Mouse (Mus musculus): Measurements from ENCODE around the gene Cxcl10. TPM values are rescaled to one million over a fixed set of nuclear protein-coding genes. Genes with fewer than 3 reads are reported as not detected.
A peak's percentile ranks its signal among the peaks of the same experiment; 100 is the strongest.

The Cxcl10 gene
- 0.28 and 0.31 TPM in 2 replicates for polyA plus RNA-seq (2015; fragmentation: Nextera tagmentation; extraction: Ambion mirVana)

DNA sequence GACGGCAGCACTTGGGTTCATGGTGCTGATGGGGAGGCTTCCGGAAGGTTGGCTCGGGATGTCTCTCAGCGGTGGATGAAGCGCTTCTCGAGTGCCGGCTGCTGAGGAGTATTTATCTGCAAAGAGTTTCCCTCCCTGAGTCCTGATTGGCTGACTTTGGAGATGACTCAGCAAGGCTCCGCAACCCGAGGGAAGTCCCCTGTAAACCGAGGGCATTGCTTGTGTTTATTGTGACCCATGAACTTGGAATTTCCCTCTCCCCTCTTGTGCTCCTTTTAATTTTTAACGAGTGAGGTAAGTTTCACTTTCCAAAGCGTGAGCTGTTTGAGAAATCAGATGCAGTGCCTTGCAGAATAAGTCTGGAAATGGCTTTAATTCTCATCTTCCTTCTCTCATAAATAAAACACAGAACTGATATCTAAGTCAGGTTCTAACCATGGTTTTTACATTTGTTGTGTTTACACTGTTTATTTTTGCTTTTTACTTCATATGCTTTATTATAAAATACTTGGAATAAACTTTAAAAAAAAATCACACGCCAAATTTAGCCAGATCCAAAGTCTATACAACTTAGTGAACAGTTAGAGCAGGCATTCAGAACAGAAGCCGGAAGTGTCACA lies at the start of gene Cxcl10:
Cxcl10 (minus strand) TSS at position 96 of the 620 bp plus-strand sequence.
- no peak for ATAC-seq
- WGBS = 29% methylated on average over 14 of the region's 14 CpGs

DNA sequence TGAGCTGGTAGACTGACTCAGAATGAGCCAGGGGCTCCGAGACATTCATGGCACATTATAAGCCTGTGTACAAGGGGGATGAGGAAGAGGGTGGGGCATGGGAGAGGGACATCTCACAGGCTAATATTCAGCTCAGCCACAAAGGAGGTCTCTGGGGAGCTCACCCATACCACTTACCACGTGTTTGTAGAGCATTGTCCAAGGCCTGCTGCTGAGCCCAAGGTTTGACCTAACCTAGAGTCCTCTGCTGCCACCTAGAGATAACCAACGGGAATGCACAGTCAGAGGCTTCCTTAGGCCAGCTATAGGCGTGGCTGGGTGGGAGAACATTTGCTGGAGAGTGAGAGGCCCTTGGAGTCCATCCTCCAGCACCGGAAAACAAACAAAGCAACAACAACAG lies 49.5 kb upstream of the Cxcl10 start:
- peak; percentile 85 for ATAC-seq
- Histone ChIP-seq H3K27ac (no peak overlapping the region), H3K4me2 (replicated peaks) (no peak overlapping the region), H3K36me3 (no peaks in the 10 kb centered on the region), H3K9me3 (no peaks in the 10 kb centered on the region), H3K9ac (replicated peaks) (no peak overlapping the region), H3K27me3 (peaks cover 10% of the 10 kb centered on the region), H3K4me1 (replicated peaks) (no peaks in the 10 kb centered on the region), H3K4me3 (replicated peaks) (no peak overlapping the region)
- 25% methylated on average over 5 of the region's 5 CpGs for WGBS

More for the DNA sequence above, at the start of gene Cxcl10:
- Histone ChIP-seq H3K36me3 (no peaks in the 10 kb centered on the region), H3K27me3 (peaks cover 9% of the 10 kb centered on the region; the same call in 1 of the 2 replicates), H3K4me2 (replicated peaks) (peak within 1 kb of the TSS; percentile 47), H3K4me1 (replicated peaks) (peaks cover 5% of the 10 kb centered on the region), H3K9ac (replicated peaks) (peak within 1 kb of the TSS; percentile 25; the same call in 1 of the 2 replicates), H3K27ac (no peak within 1 kb of the TSS), H3K9me3 (no peaks in the 10 kb centered on the region), H3K4me3 (replicated peaks) (peak within 1 kb of the TSS; percentile 12)

DNA sequence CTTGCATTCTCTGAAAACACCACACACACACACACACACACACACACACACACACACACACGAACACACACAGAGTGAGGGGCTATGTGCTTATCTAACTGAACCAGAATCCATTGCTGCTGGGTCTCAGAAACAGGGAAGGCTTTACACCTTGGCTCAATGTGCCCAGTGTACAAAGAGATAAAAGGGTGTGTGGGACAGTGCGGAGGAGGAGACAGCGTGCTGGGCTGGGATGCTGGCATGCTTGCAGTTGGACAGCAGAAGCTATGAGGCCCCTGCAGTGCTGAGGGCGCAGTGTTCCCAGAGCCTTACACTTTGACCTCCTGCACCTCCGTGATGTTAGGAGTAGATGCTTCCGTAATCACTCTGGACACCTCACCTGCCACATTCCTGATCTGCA lies 47.8 kb upstream of the Cxcl10 start:
- no peak for ATAC-seq
- Histone ChIP-seq H3K36me3 (no peaks in the 10 kb centered on the region), H3K27me3 (peaks cover 27% of the 10 kb centered on the region), H3K27ac (no peak overlapping the region), H3K4me2 (replicated peaks) (no peak overlapping the region), H3K4me1 (replicated peaks) (no peaks in the 10 kb centered on the region), H3K9me3 (no peaks in the 10 kb centered on the region), H3K4me3 (replicated peaks) (no peak overlapping the region), H3K9ac (replicated peaks) (no peak overlapping the region)
- WGBS = 83% methylated on average over 6 of the region's 6 CpGs

GRCm38 (mm10) chr5:92395764-92396163 lies 47.1 kb upstream of the Cxcl10 start:
- no peak for ATAC-seq
- WGBS = 85% methylated on average over 3 of the region's 3 CpGs
- no peaks in the 10 kb centered on the region for H3K4me1 ChIP-seq (replicated peaks)

DNA sequence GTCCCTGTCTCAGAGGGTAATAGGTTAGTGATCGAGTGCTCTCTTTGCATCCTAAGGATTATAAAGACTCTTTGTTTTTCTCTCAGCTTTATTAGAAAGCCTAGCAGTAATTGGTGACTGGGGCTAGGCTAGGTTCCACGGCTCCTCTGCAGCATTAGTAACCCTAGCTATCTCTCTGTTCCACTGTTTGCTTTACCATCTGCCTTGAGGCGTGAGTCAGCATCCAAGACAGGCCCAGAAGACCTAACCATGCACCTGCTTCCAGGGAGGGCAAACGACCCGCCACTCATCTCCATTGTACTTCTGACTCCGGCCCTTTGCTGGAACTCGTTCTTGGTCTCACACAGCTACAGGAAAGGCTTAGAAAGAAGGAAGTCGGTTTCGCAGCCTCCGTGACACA lies 45.2 kb upstream of the Cxcl10 start:
- no peak overlapping the region for H3K4me3 ChIP-seq (replicated peaks)
- 75% methylated on average over 10 of the region's 10 CpGs for WGBS
- H3K4me1 ChIP-seq (replicated peaks) = no peaks in the 10 kb centered on the region
- H3K9me3 ChIP-seq = no peaks in the 10 kb centered on the region
- ATAC-seq = no peak
- no peak overlapping the region for H3K27ac ChIP-seq
- no peak overlapping the region for H3K4me2 ChIP-seq (replicated peaks)
- peaks cover 40% of the 10 kb centered on the region for H3K27me3 ChIP-seq
- H3K9ac ChIP-seq (replicated peaks) = no peak overlapping the region
- no peaks in the 10 kb centered on the region for H3K36me3 ChIP-seq

More at GRCm38 (mm10) chr5:92395764-92396163, 47.1 kb upstream of the Cxcl10 start:
- Histone ChIP-seq H3K4me2 (replicated peaks) (no peak overlapping the region), H3K9ac (replicated peaks) (no peak overlapping the region), H3K9me3 (no peaks in the 10 kb centered on the region), H3K36me3 (no peaks in the 10 kb centered on the region), H3K27me3 (peaks cover 34% of the 10 kb centered on the region), H3K27ac (no peak overlapping the region), H3K4me3 (replicated peaks) (no peak overlapping the region)

- H3K27me3 ChIP-seq = peaks cover 40% of the 10 kb centered on the region
- H3K27ac ChIP-seq = no peak overlapping the region
- H3K4me1 ChIP-seq (replicated peaks) = no peaks in the 10 kb centered on the region
- H3K4me2 ChIP-seq (replicated peaks) = peak overlapping the region; percentile 41
- H3K36me3 ChIP-seq = no peaks in the 10 kb centered on the region
- peak overlapping the region; percentile 10 for H3K4me3 ChIP-seq (replicated peaks)
- no peak overlapping the region for H3K9ac ChIP-seq (replicated peaks)
- H3K9me3 ChIP-seq = no peaks in the 10 kb centered on the region
- 45% methylated on average over 18 of the region's 18 CpGs for WGBS
- no peak for ATAC-seq
These were observed 43.9 kb upstream of the Cxcl10 start for GRCm38 (mm10) chr5:92392542-92392941.

DNA sequence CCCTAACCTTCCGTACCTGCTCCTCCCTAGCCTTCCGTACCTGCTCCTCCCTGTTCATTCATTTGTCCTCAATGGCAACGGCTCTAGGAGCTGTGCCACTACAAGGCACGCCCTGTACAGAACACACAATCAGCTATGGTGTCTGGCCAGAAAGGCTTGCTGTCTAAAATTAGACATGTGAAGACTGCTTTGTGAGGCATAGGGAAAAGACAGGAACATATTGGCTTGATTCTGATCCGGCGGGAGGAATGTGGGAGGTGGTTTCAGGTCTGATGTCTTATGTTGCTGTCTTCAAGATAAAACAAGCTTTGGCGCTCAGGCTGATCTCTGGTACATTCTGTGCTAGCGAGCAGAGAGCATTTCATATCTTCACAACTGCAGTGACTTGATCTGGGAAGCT lies 41.9 kb upstream of the Cxcl10 start:
- Histone ChIP-seq H3K9ac (replicated peaks) (no peak overlapping the region), H3K27me3 (peaks cover 40% of the 10 kb centered on the region), H3K4me2 (replicated peaks) (no peak overlapping the region), H3K36me3 (no peaks in the 10 kb centered on the region), H3K4me1 (replicated peaks) (no peaks in the 10 kb centered on the region), H3K9me3 (no peaks in the 10 kb centered on the region), H3K4me3 (replicated peaks) (no peak overlapping the region), H3K27ac (no peak overlapping the region)
- WGBS = 84% methylated on average over 8 of the region's 8 CpGs
- no peak for ATAC-seq

DNA sequence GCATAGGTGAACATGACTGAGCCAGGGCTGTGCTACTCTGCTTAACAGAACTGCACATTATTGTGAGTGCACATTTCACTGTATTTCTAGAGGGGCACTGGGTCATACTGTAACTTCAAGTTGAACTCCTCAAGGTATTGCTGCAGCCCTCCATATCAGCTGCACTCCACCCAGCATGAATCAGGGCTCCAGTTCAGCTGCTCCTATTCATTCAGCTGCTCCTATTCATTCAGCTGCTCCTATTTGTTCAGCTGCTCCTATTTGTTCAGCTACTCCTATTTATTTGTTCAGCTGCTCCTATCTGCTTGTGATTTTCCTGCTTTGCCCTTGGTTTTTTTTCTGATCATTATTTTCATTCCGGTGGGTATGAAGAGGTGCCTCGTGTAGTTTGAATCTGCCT lies 41.3 kb upstream of the Cxcl10 start:
- H3K27me3 ChIP-seq = peaks cover 40% of the 10 kb centered on the region
- no peak overlapping the region for H3K4me2 ChIP-seq (replicated peaks)
- no peaks in the 10 kb centered on the region for H3K36me3 ChIP-seq
- ATAC-seq = no peak
- no peak overlapping the region for H3K9ac ChIP-seq (replicated peaks)
- H3K9me3 ChIP-seq = no peaks in the 10 kb centered on the region
- H3K4me1 ChIP-seq (replicated peaks) = no peaks in the 10 kb centered on the region
- no peak overlapping the region for H3K4me3 ChIP-seq (replicated peaks)
- 69% methylated on average over 2 of the region's 2 CpGs for WGBS
- no peak overlapping the region for H3K27ac ChIP-seq

- Histone ChIP-seq H3K9ac (replicated peaks) (no peak overlapping the region), H3K4me1 (replicated peaks) (no peaks in the 10 kb centered on the region), H3K27me3 (peaks cover 23% of the 10 kb centered on the region), H3K36me3 (no peaks in the 10 kb centered on the region), H3K4me2 (replicated peaks) (no peak overlapping the region), H3K4me3 (replicated peaks) (no peak overlapping the region), H3K9me3 (no peaks in the 10 kb centered on the region), H3K27ac (no peak overlapping the region)
- WGBS = 76% methylated on average over 11 of the region's 11 CpGs
- no peak for ATAC-seq
These were observed 38.7 kb upstream of the Cxcl10 start for GRCm38 (mm10) chr5:92387433-92387832.

DNA sequence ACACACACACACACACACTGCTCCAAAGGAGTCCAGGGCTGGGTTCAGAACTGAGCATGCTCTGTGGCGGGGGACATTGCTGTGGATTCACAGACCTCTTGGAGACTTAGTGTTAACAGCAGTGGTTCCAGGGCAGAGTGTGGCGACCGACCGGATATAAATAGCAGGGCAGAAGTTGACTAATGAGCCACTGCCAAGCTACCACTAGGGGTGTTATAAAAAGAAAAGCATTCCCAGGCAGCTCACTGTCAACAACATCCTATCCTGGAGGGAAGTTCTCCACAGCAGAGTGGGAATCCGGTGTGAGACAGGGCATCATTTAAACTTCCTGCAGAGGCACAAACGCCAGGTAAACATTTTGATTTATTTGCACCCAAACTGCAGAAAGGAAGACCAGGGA lies 38.0 kb upstream of the Cxcl10 start:
- H3K9ac ChIP-seq (replicated peaks) = no peak overlapping the region
- peaks cover 15% of the 10 kb centered on the region; the same call in 1 of the 2 replicates for H3K27me3 ChIP-seq
- no peaks in the 10 kb centered on the region for H3K9me3 ChIP-seq
- H3K4me1 ChIP-seq (replicated peaks) = no peaks in the 10 kb centered on the region
- H3K36me3 ChIP-seq = no peaks in the 10 kb centered on the region
- no peak overlapping the region for H3K4me2 ChIP-seq (replicated peaks)
- 58% methylated on average over 6 of the region's 6 CpGs for WGBS
- ATAC-seq = no peak
- no peak overlapping the region for H3K4me3 ChIP-seq (replicated peaks)
- no peak overlapping the region for H3K27ac ChIP-seq

- Histone ChIP-seq H3K27me3 (peaks cover 10% of the 10 kb centered on the region; the same call in 1 of the 2 replicates), H3K4me3 (replicated peaks) (no peak overlapping the region), H3K4me1 (replicated peaks) (no peaks in the 10 kb centered on the region), H3K36me3 (no peaks in the 10 kb centered on the region), H3K9me3 (no peaks in the 10 kb centered on the region), H3K4me2 (replicated peaks) (no peak overlapping the region), H3K9ac (replicated peaks) (no peak overlapping the region), H3K27ac (no peak overlapping the region)
- 91% methylated on average over 5 of the region's 5 CpGs for WGBS
- no peak for ATAC-seq
These were observed 37.4 kb upstream of the Cxcl10 start for GRCm38 (mm10) chr5:92386102-92386501.

DNA sequence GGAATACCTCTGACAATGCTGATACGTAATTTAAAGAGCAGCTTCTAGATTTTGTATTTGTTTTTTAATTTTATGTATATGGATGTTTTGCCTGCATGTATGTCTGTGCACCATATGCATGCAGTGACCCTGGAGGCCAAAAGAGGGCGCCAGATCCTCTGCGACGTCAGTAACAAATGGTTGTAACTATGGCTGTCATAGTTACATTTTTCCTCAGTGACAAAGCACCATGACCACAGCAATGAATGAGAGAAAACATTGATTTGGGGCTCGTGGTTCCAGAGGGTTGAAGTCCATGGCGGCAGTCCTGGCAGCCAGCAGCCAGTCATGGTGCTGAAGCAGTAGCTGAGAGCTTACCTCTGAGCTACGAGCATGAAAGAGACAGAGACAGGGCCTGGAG lies 36.2 kb upstream of the Cxcl10 start:
- peak; percentile 34; the same call in 1 of the 2 replicates for ATAC-seq
- Histone ChIP-seq H3K4me1 (replicated peaks) (no peaks in the 10 kb centered on the region), H3K4me2 (replicated peaks) (no peak overlapping the region), H3K4me3 (replicated peaks) (no peak overlapping the region), H3K27ac (no peak overlapping the region), H3K27me3 (peaks cover under 1% of the 10 kb centered on the region; the same call in 1 of the 2 replicates), H3K36me3 (no peaks in the 10 kb centered on the region), H3K9me3 (no peaks in the 10 kb centered on the region), H3K9ac (replicated peaks) (no peak overlapping the region)
- WGBS = 46% methylated on average over 7 of the region's 7 CpGs

DNA sequence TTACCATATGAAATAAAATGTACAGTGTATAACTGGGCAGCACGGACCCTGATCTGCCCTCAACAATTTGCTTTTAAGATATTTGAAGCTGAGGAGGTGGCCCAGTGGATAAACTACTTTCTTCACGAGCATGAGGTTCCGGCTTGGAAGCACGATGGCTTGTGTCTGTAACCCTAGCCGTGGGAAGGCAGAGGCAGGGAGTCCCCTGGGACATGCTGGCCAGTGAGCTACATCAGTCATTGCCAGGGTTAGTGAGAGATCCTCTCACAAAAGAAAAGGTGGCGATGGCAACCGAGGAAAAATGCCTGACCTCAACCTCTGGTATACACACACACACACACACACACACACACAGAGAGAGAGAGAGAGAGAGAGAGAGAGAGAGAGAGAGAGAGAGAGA lies 35.1 kb upstream of the Cxcl10 start:
- Histone ChIP-seq H3K36me3 (no peaks in the 10 kb centered on the region), H3K27ac (no peak overlapping the region), H3K9me3 (no peaks in the 10 kb centered on the region), H3K27me3 (no peaks in the 10 kb centered on the region; the same call in 1 of the 2 replicates), H3K4me3 (replicated peaks) (no peak overlapping the region), H3K4me1 (replicated peaks) (no peaks in the 10 kb centered on the region), H3K4me2 (replicated peaks) (no peak overlapping the region), H3K9ac (replicated peaks) (0 out of 2 replicates have a peak overlapping the region, but pooled peaks have one; percentile 4)
- no peak for ATAC-seq
- WGBS = 51% methylated on average over 7 of the region's 7 CpGs

All from midbrain, embryonic 13.5 days (tissue).